Mouse (Mus musculus): ENCODE results near the gene Phpt1. TPM values are rescaled to one million over a fixed set of nuclear protein-coding genes. Genes with fewer than 3 reads are reported as not detected.
A peak's percentile ranks its signal among the peaks of the same experiment; 100 is the strongest.

Gene Phpt1
- polyA plus RNA-seq, 1 experiment from 2014 or later, result 197 TPM

DNA sequence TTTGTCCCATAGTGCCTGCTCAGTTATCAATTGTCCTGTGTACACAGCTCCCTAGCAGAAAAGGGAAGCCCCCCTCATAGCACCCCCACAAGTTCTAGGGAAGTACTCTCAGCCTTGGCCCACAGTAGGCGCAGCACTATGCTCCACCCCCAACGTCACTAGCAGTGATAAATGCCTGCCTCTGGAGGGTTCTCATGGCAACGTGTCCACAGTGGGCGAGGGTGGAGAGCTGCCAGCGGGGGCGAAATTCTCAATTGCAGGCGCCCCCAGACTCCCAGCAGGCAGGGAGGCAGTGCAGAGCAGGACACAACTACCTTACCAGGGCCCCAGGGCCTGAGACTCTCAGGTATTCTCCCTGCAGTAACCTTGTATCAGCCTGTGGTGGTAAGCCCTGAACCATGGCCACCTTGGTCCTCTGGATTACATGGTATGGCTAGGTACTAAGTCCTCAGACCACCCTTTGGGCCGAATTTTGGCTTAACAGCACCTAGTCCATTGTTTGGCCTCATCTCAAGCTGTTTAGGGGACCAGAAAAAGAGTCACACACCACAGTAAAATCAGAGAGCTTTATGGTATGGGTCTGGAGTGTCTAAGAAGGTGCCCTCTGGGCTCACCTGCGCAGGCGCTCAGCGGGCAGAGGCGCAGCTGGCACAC, 7.6 kb upstream of the Phpt1 start:
- Histone ChIP-seq H3K4me1 (ENCODE audit: insufficient read depth) (peaks cover 3% of the 10 kb centered on the region; the same call in 1 of the 2 replicates), H3K9me3 (ENCODE audit: low read depth, low read length) (no peaks in the 10 kb centered on the region), H3K9ac (no peak overlapping the region), H3K4me3 (ENCODE audit: low read depth, low read length) (no peak overlapping the region), H3K36me3 (ENCODE audit: insufficient read depth) (peaks cover 46% of the 10 kb centered on the region), H3K4me2 (no peak overlapping the region), H3K27me3 (ENCODE audit: insufficient read depth, low read length) (peaks cover 38% of the 10 kb centered on the region), H3K27ac (ENCODE audit: low read depth) (no peak overlapping the region)
- DNase-seq, result peak; percentile 62
- no peak for ATAC-seq (ENCODE audit: insufficient read depth)
- TF ChIP-seq CTCF (IDR thresholded peaks at IDR 0.05; ENCODE audit: low read depth), result no peak
- WGBS, result 44% methylated on average over 12 of the region's 12 CpGs

GRCm38 (mm10) chr2:25581901-25582301, 6.9 kb upstream of the Phpt1 start:
- Histone ChIP-seq H3K4me3 (ENCODE audit: low read depth, low read length) (peak overlapping the region; percentile 29; the same call in 1 of the 2 replicates), H3K9ac (no peak overlapping the region), H3K4me1 (ENCODE audit: insufficient read depth) (peaks cover 3% of the 10 kb centered on the region; the same call in 1 of the 2 replicates), H3K27me3 (ENCODE audit: insufficient read depth, low read length) (peaks cover 45% of the 10 kb centered on the region), H3K36me3 (ENCODE audit: insufficient read depth) (peaks cover 39% of the 10 kb centered on the region), H3K4me2 (peak overlapping the region; percentile 68; the same call in 1 of the 2 replicates), H3K9me3 (ENCODE audit: low read depth, low read length) (no peaks in the 10 kb centered on the region), H3K27ac (ENCODE audit: low read depth) (no peak overlapping the region)
- DNase-seq (no peak), ATAC-seq (ENCODE audit: insufficient read depth) (peak; percentile 14; the same call in 1 of the 2 replicates)
- 29% methylated on average over 6 of the region's 6 CpGs for WGBS
- no peak for TF ChIP-seq CTCF (IDR thresholded peaks at IDR 0.05; ENCODE audit: low read depth)

GRCm38 (mm10) chr2:25581294-25581864, 6.4 kb upstream of the Phpt1 start, which contains the start of gene Ajm1:
Ajm1 (minus strand) TSS chr2:25581757.
- Histone ChIP-seq H3K27me3 (ENCODE audit: insufficient read depth, low read length) (peaks cover 51% of the 10 kb centered on the region), H3K4me1 (ENCODE audit: insufficient read depth) (peaks cover 3% of the 10 kb centered on the region; the same call in 1 of the 2 replicates)
- 5% methylated on average over 19 of the region's 19 CpGs for WGBS

GRCm38 (mm10) chr2:25580621-25581101, 5.6 kb upstream of the Phpt1 start:
- DNase-seq, result no peak
- H3K4me2 ChIP-seq, result no peak overlapping the region
- H3K4me3 ChIP-seq (ENCODE audit: low read depth, low read length), result no peak overlapping the region

More at GRCm38 (mm10) chr2:25581294-25581864, 6.4 kb upstream of the Phpt1 start, which contains the start of gene Ajm1:
- DNase-seq (peak; percentile 85), ATAC-seq (ENCODE audit: insufficient read depth) (peak; percentile 70)
- TF ChIP-seq CTCF (IDR thresholded peaks at IDR 0.05; ENCODE audit: low read depth), result peak; percentile 93
- Histone ChIP-seq H3K4me3 (ENCODE audit: low read depth, low read length) (peak within 1 kb of the TSS; percentile 29), H3K9ac (peak within 1 kb of the TSS; percentile 26; the same call in 1 of the 2 replicates), H3K4me2 (peak within 1 kb of the TSS; percentile 68), H3K9me3 (ENCODE audit: low read depth, low read length) (no peaks in the 10 kb centered on the region), H3K36me3 (ENCODE audit: insufficient read depth) (peaks cover 34% of the 10 kb centered on the region), H3K27ac (ENCODE audit: low read depth) (no peak within 1 kb of the TSS)

GRCm38 (mm10) chr2:25579737-25580460, 4.9 kb upstream of the Phpt1 start:
- H3K9ac ChIP-seq, result no peak overlapping the region
- ATAC-seq (ENCODE audit: insufficient read depth), result no peak
- H3K9me3 ChIP-seq (ENCODE audit: low read depth, low read length), result no peaks in the 10 kb centered on the region
- WGBS, result 7% methylated on average over 27 of the region's 27 CpGs
- H3K4me1 ChIP-seq (ENCODE audit: insufficient read depth), result peaks cover 10% of the 10 kb centered on the region
- peak; percentile 65 for TF ChIP-seq CTCF (IDR thresholded peaks at IDR 0.05; ENCODE audit: low read depth)
- peak overlapping the region; percentile 45 for H3K4me2 ChIP-seq
- peaks cover 58% of the 10 kb centered on the region for H3K27me3 ChIP-seq (ENCODE audit: insufficient read depth, low read length)
- H3K36me3 ChIP-seq (ENCODE audit: insufficient read depth), result peaks cover 21% of the 10 kb centered on the region
- peak; percentile 73 for DNase-seq
- H3K27ac ChIP-seq (ENCODE audit: low read depth), result no peak overlapping the region
- peak overlapping the region; percentile 28 for H3K4me3 ChIP-seq (ENCODE audit: low read depth, low read length)

More at GRCm38 (mm10) chr2:25580621-25581101, 5.6 kb upstream of the Phpt1 start:
- Histone ChIP-seq H3K9me3 (ENCODE audit: low read depth, low read length) (no peaks in the 10 kb centered on the region), H3K27ac (ENCODE audit: low read depth) (no peak overlapping the region), H3K27me3 (ENCODE audit: insufficient read depth, low read length) (peaks cover 58% of the 10 kb centered on the region), H3K4me1 (ENCODE audit: insufficient read depth) (peaks cover 7% of the 10 kb centered on the region), H3K9ac (no peak overlapping the region), H3K36me3 (ENCODE audit: insufficient read depth) (peaks cover 29% of the 10 kb centered on the region)
- no peak for TF ChIP-seq CTCF (IDR thresholded peaks at IDR 0.05; ENCODE audit: low read depth)
- WGBS, result 37% methylated on average over 6 of the region's 6 CpGs
- ATAC-seq (ENCODE audit: insufficient read depth), result no peak

GRCm38 (mm10) chr2:25578796-25579736, 4.0 kb upstream of the Phpt1 start:
- H3K9ac ChIP-seq, result no peak overlapping the region; the same call in 1 of the 2 replicates
- no peaks in the 10 kb centered on the region for H3K9me3 ChIP-seq (ENCODE audit: low read depth, low read length)
- peaks cover 58% of the 10 kb centered on the region for H3K27me3 ChIP-seq (ENCODE audit: insufficient read depth, low read length)
- DNase-seq (no peak), ATAC-seq (ENCODE audit: insufficient read depth) (no peak)
- 5% methylated on average over 75 of the region's 77 CpGs for WGBS
- H3K4me1 ChIP-seq (ENCODE audit: insufficient read depth), result peaks cover 12% of the 10 kb centered on the region
- peaks cover 14% of the 10 kb centered on the region for H3K36me3 ChIP-seq (ENCODE audit: insufficient read depth)
- TF ChIP-seq CTCF (IDR thresholded peaks at IDR 0.05; ENCODE audit: low read depth), result no peak
- H3K27ac ChIP-seq (ENCODE audit: low read depth), result no peak overlapping the region
- H3K4me3 ChIP-seq (ENCODE audit: low read depth, low read length), result peak overlapping the region; percentile 28
- peak overlapping the region; percentile 51 for H3K4me2 ChIP-seq
